Mouse (Mus musculus): ENCODE results near the gene Gimap4.

GRCm38 (mm10) chr6:48647611-48648010, 36.7 kb upstream of the Gimap4 start:
- TF ChIP-seq CTCF (conservative IDR thresholded peaks at IDR 0.05; ENCODE audit: low read length) = no peak
- no peak for TF ChIP-seq POU5F1 (IDR thresholded peaks at IDR 0.05; ENCODE audit: borderline replicate concordance, low read length)
- TF ChIP-seq NANOG (IDR thresholded peaks at IDR 0.05; ENCODE audit: borderline replicate concordance, low read length) = no peak

Data from E14TG2a.4 (cell line).